Mouse (Mus musculus) liver, embryonic 16.5 days (tissue): ENCODE data around the gene Gpn1. TPM values are rescaled to one million over a fixed set of nuclear protein-coding genes. Genes with fewer than 3 reads are reported as not detected.

Experiments
- ATAC-seq: fragments of 200-750 bp; cut with Nextera tagmentation; 2 replicates; pipeline ENCODE4 v1.8.0; 2017; ENCODE audit warnings: low read depth, mild to moderate bottlenecking, moderate number of reproducible peaks, moderate library complexity
- H3K27ac ChIP-seq: fragments of 300-500 bp; sonication (generic); 2 replicates; pipeline ENCODE4 v1.5.1; 2014; ENCODE audit warnings: mild to moderate bottlenecking, low read length
- H3K27me3 ChIP-seq: fragments of 300-500 bp; sonication (generic); 2 replicates; pipeline ENCODE4 v1.6.1; 2014; ENCODE audit warnings: low read depth, low read length, mixed read lengths; ENCODE audit not compliant: control insufficient read depth, insufficient read depth
- H3K36me3 ChIP-seq: fragments of 300-500 bp; sonication (generic); 2 replicates; pipeline ENCODE4 v1.6.1; 2014; ENCODE audit warnings: mild to moderate bottlenecking; ENCODE audit not compliant: control insufficient read depth, insufficient read depth
- H3K4me1 ChIP-seq: fragments of 300-500 bp; sonication (generic); 2 replicates; pipeline ENCODE4 v1.6.1; 2014; ENCODE audit warnings: low read depth, low read length, mixed read lengths; ENCODE audit not compliant: control insufficient read depth
- H3K4me2 ChIP-seq: fragments of 300-500 bp; sonication (generic); 2 replicates; pipeline ENCODE4 v1.6.1; 2014; ENCODE audit warnings: low read depth, low read length, mixed read lengths
- H3K4me3 ChIP-seq: fragments of 300-500 bp; sonication (generic); 2 replicates; pipeline ENCODE4 v1.5.1; 2014; ENCODE audit warnings: low read depth, mild to moderate bottlenecking, low read length
- H3K9ac ChIP-seq: fragments of 300-500 bp; sonication (generic); 2 replicates; pipeline ENCODE4 v1.6.1; 2014; ENCODE audit warnings: low read depth, low read length
- H3K9me3 ChIP-seq: fragments of 300-500 bp; sonication (generic); replicated peaks from 2 replicates; pipeline ENCODE4 v1.6.1; 2016; ENCODE audit warnings: low read length; ENCODE audit not compliant: control insufficient read depth
- WGBS: fragments of 180-500 bp; shearing (Covaris S2); extraction: QIAGEN DNeasy Blood & Tissue Kit; methylation state at CpG from one replicate; pipeline ENCODE4 v1.1.7; 2014; ENCODE audit not compliant: insufficient replicate concordance; 5-methylcytosine and 5-hydroxymethylcytosine counted together
- polyA plus RNA-seq: library from polyadenylated mRNA; unstranded; fragments of >200 nt; fragmentation: Nextera tagmentation; extraction: Ambion mirVana; gene quantifications from 2 replicates; pipeline ENCODE4 v1.2.1, GENCODE M21; 2015

Gene Gpn1
- polyA plus RNA-seq = 14.4 and 14.6 TPM in 2 replicates

- no peak within 1 kb of the TSS for H3K27ac ChIP-seq
- peak within 1 kb of the TSS; percentile 94 for H3K4me2 ChIP-seq
- H3K4me1 ChIP-seq = peaks cover 11% of the 10 kb centered on the region
- no peaks in the 10 kb centered on the region for H3K9me3 ChIP-seq
- H3K9ac ChIP-seq = peak within 1 kb of the TSS; percentile 74
- H3K4me3 ChIP-seq = peak within 1 kb of the TSS; percentile 84
- H3K27me3 ChIP-seq = 0 out of 2 replicates have a peak, but pooled peaks cover 2% of the 10 kb centered on the region
- under 1% methylated on average over 49 of the region's 49 CpGs for WGBS
- H3K36me3 ChIP-seq = peaks cover 3% of the 10 kb centered on the region; the same call in 1 of the 2 replicates
- ATAC-seq = peak; percentile 100
Measured at GRCm38 (mm10) chr5:31494513-31495297, at the start of gene Gpn1. Gene Gpn1, plus strand, starts transcription at chr5:31494741.

- peaks cover 12% of the 10 kb centered on the region for H3K4me1 ChIP-seq
- no peak overlapping the region for H3K4me3 ChIP-seq
- H3K36me3 ChIP-seq = no peaks in the 10 kb centered on the region
- H3K27me3 ChIP-seq = no peaks in the 10 kb centered on the region
- 33% methylated on average over 2 of the region's 2 CpGs for WGBS
- H3K9me3 ChIP-seq = no peaks in the 10 kb centered on the region
- H3K9ac ChIP-seq = no peak overlapping the region
- no peak overlapping the region for H3K4me2 ChIP-seq
- ATAC-seq = no peak
- H3K27ac ChIP-seq = peak overlapping the region; percentile 27; the same call in 1 of the 2 replicates
Measured at GRCm38 (mm10) chr5:31451336-31451735, 43.2 kb upstream of the Gpn1 start.

GRCm38 (mm10) chr5:31451878-31452561 is 42.5 kb upstream of the Gpn1 start, which contains the start of gene Zfp512:
Gene Zfp512, plus strand, starts transcription at chr5:31452431.
- Histone ChIP-seq H3K4me2 (peak within 1 kb of the TSS; percentile 75), H3K27me3 (no peaks in the 10 kb centered on the region), H3K4me3 (peak within 1 kb of the TSS; percentile 65), H3K4me1 (peaks cover 12% of the 10 kb centered on the region), H3K27ac (peak within 1 kb of the TSS; percentile 36), H3K36me3 (no peaks in the 10 kb centered on the region), H3K9ac (peak within 1 kb of the TSS; percentile 70), H3K9me3 (no peaks in the 10 kb centered on the region)
- ATAC-seq = peak; percentile 98
- WGBS = 6% methylated on average over 23 of the region's 23 CpGs

- Histone ChIP-seq H3K4me2 (peak overlapping the region; percentile 75), H3K9ac (peak overlapping the region; percentile 66), H3K27ac (peak overlapping the region; percentile 36; the same call in 1 of the 2 replicates), H3K27me3 (no peaks in the 10 kb centered on the region), H3K36me3 (no peaks in the 10 kb centered on the region), H3K4me1 (peaks cover 12% of the 10 kb centered on the region), H3K4me3 (peak overlapping the region; percentile 65), H3K9me3 (no peaks in the 10 kb centered on the region)
- 0% methylated on average over 11 of the region's 11 CpGs for WGBS
- peak; percentile 16 for ATAC-seq
Measured at GRCm38 (mm10) chr5:31452562-31452878, 42.0 kb upstream of the Gpn1 start.

- no peak for ATAC-seq
- no peaks in the 10 kb centered on the region for H3K36me3 ChIP-seq
- 8% methylated on average over 7 of the region's 7 CpGs for WGBS
- peaks cover 12% of the 10 kb centered on the region for H3K4me1 ChIP-seq
- 0 out of 2 replicates have a peak overlapping the region, but pooled peaks have one; percentile 27 for H3K27ac ChIP-seq
- H3K4me2 ChIP-seq = peak overlapping the region; percentile 75
- peak overlapping the region; percentile 65 for H3K4me3 ChIP-seq
- no peaks in the 10 kb centered on the region for H3K9me3 ChIP-seq
- no peaks in the 10 kb centered on the region for H3K27me3 ChIP-seq
- peak overlapping the region; percentile 70 for H3K9ac ChIP-seq
Measured at GRCm38 (mm10) chr5:31452886-31453410, 41.6 kb upstream of the Gpn1 start.

- Histone ChIP-seq H3K4me3 (no peak overlapping the region), H3K9me3 (no peaks in the 10 kb centered on the region), H3K27ac (no peak overlapping the region), H3K4me2 (no peak overlapping the region), H3K4me1 (no peaks in the 10 kb centered on the region), H3K27me3 (no peaks in the 10 kb centered on the region), H3K36me3 (peaks cover 18% of the 10 kb centered on the region), H3K9ac (no peak overlapping the region)
- 63% methylated on average over 3 of the region's 3 CpGs for WGBS
- no peak for ATAC-seq
Measured at GRCm38 (mm10) chr5:31467798-31468197, 26.7 kb upstream of the Gpn1 start.

- Histone ChIP-seq H3K4me2 (no peak overlapping the region), H3K4me1 (no peaks in the 10 kb centered on the region), H3K27ac (no peak overlapping the region), H3K9ac (no peak overlapping the region), H3K27me3 (no peaks in the 10 kb centered on the region), H3K9me3 (no peaks in the 10 kb centered on the region), H3K4me3 (no peak overlapping the region), H3K36me3 (peaks cover 34% of the 10 kb centered on the region)
- no peak for ATAC-seq
- WGBS = 78% methylated on average over 6 of the region's 6 CpGs
Measured at GRCm38 (mm10) chr5:31469711-31470110, 24.8 kb upstream of the Gpn1 start.

GRCm38 (mm10) chr5:31470334-31470733 is 24.2 kb upstream of the Gpn1 start:
- ATAC-seq = no peak
- Histone ChIP-seq H3K4me3 (no peak overlapping the region), H3K4me2 (no peak overlapping the region), H3K27ac (no peak overlapping the region), H3K9me3 (no peaks in the 10 kb centered on the region), H3K4me1 (no peaks in the 10 kb centered on the region), H3K27me3 (no peaks in the 10 kb centered on the region), H3K9ac (no peak overlapping the region), H3K36me3 (peaks cover 34% of the 10 kb centered on the region)
- 70% methylated on average over 7 of the region's 7 CpGs for WGBS

- Histone ChIP-seq H3K9ac (no peak overlapping the region), H3K27me3 (no peaks in the 10 kb centered on the region), H3K4me1 (no peaks in the 10 kb centered on the region), H3K4me3 (no peak overlapping the region), H3K36me3 (peaks cover 26% of the 10 kb centered on the region), H3K27ac (no peak overlapping the region), H3K4me2 (no peak overlapping the region), H3K9me3 (no peaks in the 10 kb centered on the region)
- ATAC-seq = no peak
- 80% methylated on average over 4 of the region's 4 CpGs for WGBS
Measured at GRCm38 (mm10) chr5:31480536-31480935, 14.0 kb upstream of the Gpn1 start.
